Mouse (Mus musculus): Measurements from ENCODE around the gene Cx3cr1.
"Not testable (repeated sequence)": the region's sequence is repeated elsewhere in the genome, so short reads cannot be mapped to it uniquely, and the experiment has no call there.

Cx3cr1 gene

DNA sequence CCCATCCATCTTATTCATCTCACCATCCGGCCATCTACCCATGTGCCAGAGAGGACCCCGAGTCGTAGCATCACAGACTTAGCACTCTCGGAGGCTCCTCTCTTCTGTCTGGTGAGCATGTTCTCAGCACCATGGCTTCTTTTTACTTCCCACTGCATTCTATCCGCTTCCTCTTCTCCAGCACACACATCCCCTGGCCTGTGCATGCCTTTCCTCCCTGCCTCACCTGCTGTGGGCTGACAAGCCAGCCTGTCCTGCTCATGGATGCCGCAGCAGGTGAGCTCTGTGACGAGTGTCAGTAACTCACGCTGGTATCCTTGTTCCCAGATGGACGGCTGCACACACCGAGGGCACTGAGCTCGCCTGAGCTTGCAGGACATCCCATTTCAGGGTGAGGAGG lies at the start of gene Cx3cr1:
Gene Cx3cr1, minus strand, starts transcription at position 101 of the 400 bp plus-strand sequence.
- no peak for DNase-seq (ENCODE audit: low spot score)

DNA sequence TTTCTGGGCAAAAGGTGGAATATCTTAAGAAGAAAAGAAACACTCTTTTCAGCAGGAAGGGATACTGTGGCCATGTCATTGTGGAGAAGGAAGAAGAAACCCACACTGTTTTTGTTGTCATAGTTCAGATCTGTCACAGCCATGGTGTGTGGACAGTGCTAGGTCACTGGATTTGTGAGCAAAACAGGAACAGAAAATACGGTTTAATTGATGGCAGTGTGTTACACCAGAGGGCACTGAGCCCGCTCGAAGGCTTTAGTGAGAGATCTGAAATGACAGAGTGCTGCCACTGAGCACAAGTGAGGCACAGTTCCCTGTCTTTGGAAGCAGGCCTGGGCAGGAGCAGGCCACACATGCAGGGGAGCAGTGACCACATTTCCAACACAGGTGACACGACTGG lies 48.5 kb upstream of the Cx3cr1 start:
- DNase-seq (ENCODE audit: low spot score): no peak

DNA sequence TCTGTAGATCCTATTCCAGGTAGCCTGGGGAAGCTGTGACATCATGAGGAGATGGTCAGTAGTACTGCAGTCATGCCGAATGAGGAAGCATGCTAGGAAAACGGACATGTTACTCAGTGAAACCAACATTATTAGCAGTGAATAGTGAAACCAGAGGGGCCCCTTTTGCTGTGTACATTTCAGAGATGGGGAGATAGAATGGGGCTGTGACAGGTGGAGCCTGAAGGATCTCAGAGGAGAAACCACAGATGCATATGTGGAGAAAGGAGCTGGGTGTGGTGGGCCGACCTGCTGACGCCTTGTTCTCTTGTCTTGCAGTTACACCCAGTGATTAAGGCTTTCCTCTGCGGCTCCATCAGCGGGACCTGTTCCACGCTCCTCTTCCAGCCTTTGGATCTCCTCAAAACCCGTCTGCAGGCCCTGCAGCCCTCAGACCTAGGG lies 46.5 kb upstream of the Cx3cr1 start:
- DNase-seq (ENCODE audit: low spot score): no peak

DNA sequence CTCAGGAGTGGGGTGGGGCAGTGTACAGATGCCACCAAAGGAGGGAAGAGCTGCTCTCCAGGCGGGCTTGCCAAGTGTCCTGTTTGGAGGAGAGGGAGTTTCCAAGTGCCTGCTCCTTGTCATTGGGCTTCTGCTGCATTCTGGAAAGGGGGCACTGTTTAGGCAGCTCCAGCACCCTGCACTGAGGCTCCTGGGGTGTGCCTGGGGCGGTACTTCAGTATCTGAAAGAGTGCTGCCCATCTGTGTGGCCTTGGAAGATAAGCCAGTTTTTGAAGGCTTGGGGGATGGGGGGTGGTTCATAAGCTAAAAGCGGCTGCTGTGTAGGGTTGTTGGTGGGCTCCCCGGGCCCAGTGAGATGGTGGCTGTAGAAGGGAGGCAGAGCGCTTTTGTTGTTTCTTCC lies 45.9 kb upstream of the Cx3cr1 start:
- no peak for DNase-seq (ENCODE audit: low spot score)

DNA sequence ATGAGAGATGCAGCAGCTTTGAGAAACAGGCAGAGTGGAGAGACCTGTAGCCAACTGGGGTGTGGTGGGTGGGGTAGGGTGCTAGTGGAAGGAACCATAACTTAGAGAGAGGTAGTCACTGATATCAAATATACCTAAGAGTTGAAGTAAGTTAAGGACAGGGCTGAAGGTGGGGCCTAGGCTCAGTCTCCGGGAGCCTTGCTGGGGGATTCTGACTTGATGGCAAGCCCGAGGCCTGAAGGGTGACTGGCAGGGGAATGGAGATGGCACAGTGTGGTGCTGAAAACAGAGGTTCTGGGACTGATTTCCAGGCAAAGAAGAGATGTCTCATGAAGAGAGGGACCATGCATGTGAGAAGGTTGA lies 45.1 kb upstream of the Cx3cr1 start:
- no peak for DNase-seq (ENCODE audit: low spot score)

DNA sequence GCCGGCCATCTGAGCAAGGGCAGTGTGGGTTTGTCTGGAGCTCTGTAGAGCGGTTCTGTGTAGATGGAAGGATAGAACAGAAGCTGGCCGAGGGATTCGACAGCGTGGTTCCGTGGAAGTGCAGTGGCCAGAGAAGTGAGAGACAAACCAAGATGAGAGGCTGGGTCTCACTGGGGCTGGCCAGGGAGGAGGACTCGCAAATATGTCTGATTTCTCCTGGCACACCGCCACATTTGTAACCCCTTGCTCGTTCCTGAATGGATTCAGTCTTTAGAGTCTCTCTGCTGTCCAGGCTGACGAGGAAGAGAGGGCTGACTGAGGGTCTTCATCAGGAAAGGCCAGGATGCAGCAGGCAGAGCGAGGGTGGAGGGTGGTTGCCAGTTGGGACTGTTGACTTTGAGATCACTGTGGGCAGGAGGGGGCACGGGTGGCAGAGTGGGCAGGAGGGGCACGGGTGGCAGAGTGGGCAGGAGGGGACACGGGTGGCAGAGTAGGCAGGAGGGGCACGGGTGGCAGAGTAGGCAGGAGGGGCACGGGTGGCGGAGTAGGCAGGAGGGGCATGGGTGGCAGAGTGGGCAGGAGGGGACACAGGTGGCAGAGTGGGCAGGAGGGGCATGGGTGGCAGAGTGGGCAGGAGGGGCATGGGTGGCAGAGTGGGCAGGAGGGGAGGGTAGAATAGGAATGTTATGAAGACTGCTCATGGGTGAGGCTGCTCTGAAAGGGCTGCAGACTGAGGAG lies 44.5 kb upstream of the Cx3cr1 start:
- no peak for DNase-seq (ENCODE audit: low spot score)

DNA sequence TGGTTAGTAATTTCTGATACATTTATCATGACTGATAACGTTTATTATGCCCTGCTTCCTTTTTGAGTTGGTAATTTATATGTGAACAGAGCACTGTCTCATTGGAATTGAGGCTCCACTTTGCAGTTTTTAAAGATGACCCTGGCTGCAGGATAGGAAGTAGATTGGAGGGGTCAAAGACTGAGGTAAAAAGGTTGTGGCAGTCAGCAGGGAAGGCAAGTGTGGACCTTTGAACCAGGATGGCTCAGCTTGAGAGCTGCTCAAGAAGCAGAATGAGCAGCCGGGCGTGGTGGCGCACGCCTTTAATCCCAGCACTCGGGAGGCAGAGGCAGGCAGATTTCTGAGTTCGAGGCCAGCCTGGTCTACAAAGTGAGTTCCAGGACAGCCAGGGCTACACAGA lies 43.8 kb upstream of the Cx3cr1 start:
- no peak for DNase-seq (ENCODE audit: low spot score)

DNA sequence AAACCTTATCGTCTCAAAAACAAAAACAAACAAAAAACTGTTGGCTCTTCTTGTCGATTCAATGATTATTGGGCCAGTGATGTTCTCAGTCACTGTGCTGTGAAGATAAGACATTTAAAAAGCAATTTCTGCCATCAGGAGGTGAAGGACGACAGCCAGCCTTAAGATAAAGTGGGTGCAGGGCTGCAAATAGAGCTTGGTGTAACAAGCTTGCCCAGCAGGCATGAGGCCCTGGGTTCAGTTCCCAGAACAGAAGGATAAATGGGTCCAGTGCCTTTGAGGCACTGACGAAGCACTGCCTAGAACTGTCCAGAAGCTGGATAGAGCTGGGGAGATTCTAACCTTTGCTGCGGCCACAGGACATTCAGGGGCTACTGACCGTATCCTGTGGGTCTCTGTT lies 42.8 kb upstream of the Cx3cr1 start:
- DNase-seq (ENCODE audit: low spot score): no peak

DNA sequence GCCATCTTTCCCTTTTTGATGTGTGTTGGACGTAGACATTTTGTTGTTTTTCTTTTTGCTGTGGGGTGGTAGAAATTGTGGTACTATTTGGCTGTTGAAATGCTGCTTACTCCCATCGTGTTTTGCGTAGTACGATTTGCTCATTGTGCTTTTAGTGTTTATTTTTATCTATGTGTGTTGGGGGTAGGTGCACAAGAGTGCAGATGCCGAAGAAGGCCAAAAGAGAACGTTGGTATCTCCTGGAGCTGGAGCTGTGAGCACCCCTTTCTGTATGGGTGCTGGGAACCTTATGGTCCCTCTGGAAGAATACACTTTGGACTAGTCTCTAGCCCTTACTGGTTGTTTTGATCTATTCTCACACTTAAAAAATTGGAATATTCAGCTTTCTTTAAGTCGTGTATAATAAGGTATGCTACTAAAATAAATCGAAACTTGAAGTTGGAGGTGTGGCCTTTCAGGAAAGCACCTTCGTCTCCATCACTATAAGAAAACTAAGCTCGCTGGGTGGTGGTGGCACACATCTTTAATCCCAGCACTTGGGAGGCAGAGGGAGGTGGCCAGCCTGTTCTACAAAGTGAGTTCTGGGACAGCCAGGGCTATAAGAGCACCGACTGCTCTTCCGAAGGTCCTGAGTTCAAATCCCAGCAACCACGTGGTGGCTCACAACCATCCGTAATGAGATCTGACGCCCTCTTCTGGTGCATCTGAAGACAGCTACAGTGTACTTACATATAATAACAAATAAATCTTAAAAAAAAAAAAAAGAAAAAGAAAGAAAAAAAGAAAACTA lies 41.7 kb upstream of the Cx3cr1 start:
- no peak for DNase-seq (ENCODE audit: low spot score)

DNA sequence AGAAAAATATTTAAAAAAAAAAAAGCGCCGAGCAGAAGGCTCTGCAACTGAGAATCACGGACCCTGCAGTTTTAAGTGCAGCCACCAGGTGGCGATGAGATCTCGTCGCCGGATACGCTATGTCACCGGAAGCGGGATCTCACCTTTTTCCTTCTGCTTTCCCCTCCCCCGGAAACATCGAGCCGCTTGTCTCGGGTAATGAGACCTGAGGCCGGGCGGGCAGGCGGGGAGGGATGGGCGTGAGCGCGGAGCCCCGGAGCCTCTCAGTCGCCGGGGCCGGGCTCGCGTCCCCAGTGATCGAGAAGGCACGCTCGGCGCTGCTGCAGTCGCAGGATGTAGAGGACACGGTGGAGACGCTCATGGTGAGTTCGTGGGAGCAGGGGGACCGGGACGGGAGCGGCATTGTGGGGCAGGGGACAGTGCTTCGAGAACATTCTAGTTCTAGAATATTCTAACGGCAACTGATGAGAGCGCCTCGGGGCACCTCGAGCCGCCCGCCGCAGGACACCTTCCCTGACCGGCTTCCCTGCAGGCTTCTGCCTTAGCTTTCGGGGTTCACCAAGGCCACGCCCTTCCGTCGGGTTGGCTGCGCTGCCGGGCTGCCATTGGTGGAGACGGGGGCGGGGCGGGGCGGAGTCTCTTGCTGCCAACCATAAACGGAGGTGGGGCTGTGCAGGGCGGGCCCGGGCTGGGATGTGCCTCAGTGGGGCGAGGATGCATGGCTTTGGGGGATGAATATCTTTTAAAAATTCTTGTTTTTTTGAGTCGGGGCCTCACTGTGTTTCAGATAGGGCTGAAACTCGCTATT lies 40.7 kb upstream of the Cx3cr1 start, which contains the start of gene Slc25a38:
Gene Slc25a38, plus strand, starts transcription at position 164 of the 808 bp plus-strand sequence.
- DNase-seq (ENCODE audit: low spot score): peak; percentile 93

DNA sequence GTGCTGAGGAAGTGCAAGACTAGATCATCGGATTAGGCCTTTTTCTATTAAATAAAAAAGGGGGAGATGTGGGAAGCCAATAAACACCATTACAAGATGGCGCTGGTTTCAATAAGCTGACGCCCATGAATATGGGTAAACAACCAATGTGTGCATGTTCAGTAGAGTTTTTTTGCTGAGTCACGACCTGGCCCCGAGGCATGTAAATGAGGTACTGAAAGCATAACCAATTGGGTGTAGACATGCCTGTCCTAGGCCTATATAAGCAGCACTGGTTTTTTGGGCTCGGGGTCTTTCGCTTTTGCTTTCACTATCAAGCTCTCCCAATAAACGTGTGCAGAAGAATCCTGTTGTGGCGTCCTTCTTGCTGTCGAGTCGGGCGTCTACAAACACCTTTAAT lies 39.3 kb upstream of the Cx3cr1 start:
- not testable (repeated sequence) for DNase-seq (ENCODE audit: low spot score)

DNA sequence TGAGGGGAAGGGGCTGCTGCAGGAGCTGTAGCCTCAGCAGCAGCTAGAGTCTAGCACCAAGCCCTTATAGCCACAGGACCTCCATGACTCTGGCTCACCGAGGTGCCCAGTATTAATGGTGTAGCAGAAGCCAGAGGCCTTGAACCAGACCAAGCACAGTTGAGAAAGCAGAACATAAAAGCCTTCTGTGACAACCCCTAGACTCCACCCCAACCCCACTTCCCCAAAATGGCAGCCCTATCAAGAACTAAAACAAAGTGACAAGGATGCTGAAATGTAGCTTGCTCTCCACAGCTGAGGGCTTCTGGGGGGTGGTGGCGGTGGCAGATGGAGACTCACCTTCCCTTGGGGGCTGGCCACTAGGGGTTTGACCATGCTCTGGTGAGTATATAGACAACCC lies 31.5 kb upstream of the Cx3cr1 start:
- no peak for DNase-seq (ENCODE audit: low spot score)

DNA sequence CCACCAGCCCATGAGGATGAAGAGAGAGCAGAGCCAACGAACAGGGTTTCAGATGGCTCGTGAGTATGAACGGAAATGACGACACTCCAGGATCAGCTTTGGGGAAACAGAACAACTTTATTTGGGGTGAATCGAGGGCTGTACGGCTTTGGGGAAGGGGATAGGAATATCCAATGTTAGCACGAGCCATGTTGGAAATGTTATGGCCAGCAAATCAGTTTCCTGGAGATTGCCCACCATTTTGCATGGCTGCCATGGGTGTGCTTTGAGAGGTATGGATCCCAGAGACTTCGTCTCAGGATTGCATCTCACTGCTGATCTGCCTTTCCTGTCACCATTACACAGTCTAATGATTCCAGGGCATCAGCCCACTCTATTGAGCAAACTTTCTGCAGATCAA lies 29.6 kb upstream of the Cx3cr1 start:
- no peak for DNase-seq (ENCODE audit: low spot score)

DNA sequence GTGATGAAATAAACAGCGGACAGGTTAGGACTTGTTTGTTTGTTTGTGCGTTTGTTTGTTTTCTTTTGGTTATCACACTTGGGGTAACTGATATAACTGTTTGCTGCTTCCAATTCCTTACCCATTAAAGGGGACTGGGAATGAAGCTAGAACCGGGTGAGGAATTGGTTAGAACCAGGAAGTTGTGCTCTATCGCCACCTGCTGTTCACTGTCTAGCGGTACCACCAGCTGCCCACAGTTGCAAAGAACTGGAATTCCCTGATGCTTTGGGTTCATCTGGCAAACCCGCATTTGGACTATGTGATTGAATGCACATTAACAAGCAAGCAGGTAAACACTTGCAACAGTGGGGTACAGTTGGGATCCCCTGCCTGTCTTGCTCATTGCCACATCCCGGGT lies 29.0 kb upstream of the Cx3cr1 start:
- peak; percentile 40 for DNase-seq (ENCODE audit: low spot score)

DNA sequence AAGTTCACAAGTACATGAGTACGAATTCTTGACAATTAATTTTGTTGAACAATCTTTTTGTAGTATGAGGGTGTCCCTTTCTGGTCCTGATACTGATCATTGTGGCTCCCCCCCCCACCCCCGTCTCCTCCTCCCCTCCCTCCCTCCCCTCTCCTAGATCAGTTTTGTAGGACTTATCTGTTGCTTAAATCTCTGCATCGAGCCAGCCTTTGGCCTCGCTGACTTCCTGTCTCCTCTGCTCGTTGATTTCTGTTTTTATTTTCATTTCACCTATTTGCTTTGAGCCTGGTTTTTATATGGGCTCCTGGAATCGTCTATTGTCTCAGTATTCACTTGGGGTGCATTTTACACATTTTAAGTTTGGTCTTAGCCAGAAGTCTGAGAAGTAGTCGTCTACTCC lies 26.2 kb upstream of the Cx3cr1 start:
- no peak for DNase-seq (ENCODE audit: low spot score)

DNA sequence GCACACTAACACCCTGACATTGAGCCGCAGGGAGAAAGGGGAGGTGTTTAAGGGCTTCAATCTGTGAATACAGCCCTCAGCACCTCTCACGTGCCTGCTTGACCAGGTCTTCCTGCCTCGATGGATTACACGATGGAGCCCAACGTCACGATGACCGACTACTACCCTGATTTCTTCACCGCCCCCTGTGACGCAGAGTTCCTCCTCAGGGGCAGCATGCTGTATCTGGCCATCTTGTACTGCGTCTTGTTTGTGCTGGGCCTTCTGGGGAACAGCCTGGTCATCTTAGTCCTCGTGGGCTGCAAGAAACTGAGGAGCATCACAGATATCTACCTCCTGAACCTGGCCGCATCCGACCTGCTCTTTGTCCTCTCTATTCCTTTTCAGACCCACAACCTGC lies 24.0 kb upstream of the Cx3cr1 start:
- DNase-seq (ENCODE audit: low spot score): no peak

DNA sequence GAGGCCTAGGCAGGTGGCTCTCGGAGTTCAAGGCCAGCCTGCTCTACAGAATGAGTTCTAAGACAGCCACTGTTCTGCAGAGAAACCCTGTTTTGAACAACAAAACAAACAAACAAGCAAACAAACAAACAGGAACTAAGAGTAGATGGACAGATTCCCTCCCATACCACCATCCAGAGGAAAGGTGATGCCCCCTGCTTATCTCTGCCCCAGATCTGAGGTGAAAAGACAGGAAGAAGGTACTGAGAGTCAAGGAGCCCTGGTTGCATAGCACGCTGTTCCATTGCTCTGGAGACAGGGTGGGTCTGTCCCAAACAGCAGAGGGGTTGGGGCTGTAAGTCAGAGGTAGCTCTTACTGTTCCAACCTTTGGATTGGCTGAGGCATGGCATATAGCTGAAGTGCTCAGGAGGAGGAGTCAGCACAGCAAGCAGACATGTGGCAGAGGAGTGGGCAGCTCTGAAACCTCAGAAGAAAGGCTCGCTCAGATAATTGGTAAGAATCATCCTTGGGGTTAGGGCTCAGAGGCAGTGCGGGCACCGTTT lies 22.1 kb upstream of the Cx3cr1 start, which contains the start of gene Ccr8:
Gene Ccr8, plus strand, starts transcription at position 419 of the 543 bp plus-strand sequence.
- DNase-seq (ENCODE audit: low spot score): no peak

DNA sequence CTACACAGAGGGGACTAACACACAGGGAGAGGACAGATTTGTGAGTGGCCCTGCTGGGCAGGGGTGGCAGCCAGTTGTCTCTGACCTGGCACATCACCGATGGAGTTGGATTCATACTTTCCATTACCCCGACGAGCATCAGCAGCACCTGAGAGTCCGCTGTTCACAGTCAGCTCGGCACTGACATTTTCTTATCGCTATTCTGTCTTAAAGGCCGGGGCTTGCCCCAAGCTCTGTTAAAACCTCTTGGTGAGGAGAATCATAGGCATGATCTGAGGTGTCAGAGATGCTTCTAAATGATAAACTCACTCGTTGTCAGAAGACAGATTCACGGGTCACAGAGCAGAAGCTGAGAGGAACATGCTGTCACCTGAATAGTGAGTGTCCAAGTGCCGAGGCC lies 21.4 kb upstream of the Cx3cr1 start:
- DNase-seq (ENCODE audit: low spot score): no peak

DNA sequence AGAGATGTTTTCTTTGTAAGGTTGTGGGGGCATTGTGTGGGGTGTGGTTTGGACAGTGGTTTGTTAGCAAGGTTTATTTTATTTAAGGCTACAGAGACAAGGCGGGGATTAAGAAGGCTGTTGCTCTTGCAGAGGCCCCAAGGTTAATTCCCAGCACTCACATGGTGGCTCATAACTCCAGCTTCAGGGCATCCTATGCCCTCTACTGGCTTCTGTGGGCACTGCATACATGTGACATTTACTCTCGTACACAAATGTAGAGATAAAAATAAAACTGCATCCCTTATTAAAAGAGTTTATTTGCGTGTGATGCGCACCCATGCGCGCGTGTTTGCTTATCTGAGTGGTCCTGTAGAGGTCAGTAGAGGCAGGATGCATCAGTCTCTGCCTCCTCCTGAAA lies 19.4 kb upstream of the Cx3cr1 start:
- no peak for DNase-seq (ENCODE audit: low spot score)

DNA sequence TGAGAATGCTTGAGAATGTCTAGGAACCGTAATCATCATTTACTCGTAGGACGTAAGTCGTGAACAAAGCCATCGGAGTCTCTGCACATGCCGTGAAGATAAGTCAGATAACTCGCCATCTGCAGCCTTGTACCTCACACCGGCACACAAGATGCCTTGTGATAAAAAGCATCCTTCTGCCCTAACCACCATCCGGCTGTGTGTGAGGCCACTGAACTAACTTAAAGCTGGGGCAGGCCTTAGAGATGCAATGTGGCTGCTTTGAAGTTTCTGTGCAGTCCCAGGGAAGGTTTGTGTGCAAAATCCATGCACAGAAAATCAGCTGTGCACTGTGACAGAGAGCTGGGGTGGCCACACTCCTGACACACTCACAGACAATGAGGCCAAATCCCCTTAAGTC lies 14.7 kb upstream of the Cx3cr1 start:
- DNase-seq (ENCODE audit: low spot score): no peak

DNA sequence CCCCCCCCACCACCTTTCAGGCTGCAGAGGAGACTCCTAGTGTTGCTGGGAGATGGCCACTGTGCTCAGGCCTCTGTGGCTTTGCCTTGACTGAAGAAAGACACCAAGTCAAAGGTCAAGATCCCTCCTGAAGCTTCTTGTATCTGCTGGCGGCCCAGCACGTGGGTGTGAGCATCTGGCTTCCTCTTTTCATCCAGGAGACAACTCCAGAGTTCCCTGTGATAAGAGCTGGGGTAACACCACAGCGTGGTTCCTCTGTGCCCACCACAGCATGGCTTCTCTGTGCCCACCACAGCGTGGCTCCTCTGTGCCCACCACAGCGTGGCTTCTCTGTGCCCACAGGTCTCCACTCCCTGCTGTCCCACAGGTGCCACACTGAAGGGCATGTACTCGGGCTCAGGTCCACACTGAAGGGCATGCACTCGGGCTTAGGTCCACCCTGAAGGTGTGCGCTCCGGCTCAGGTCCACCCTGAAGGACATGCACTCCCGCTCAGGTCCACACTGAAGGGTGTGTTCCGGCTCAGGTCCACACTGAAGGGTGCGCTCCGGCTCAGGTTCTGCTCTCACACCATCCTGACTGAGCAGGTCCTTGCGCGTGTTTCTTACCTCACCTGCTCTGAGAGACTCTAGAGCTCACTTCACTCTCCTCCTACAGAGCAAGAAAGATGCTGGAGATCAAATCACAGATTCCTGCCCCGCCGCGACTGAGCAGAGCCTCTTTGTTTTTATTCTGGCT lies 13.6 kb upstream of the Cx3cr1 start:
- DNase-seq (ENCODE audit: low spot score): no peak

DNA sequence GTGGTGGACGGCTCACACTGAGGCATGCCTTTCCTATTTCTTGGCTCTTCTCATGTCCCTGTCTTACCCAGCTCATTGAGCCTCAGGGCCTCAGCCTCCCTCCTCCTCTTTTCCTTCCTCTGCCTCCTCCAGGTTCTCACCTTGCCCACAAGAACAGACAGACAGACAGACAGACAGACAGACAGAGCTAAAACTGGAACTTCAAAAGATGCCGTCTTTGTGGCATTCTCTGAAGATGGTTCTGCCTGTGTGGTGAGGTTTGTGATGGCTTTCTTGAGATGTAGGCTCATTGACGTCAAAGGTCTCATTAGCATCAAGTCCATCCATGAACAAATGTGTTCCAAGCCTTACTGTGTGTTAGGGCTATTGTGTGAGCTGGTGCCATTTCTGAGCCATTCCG lies 13.0 kb upstream of the Cx3cr1 start:
- no peak for DNase-seq (ENCODE audit: low spot score)
